Mouse (Mus musculus) kidney, postnatal 0 days (tissue): ENCODE measurements around the gene Cwc25. TPM values are rescaled to one million over a fixed set of nuclear protein-coding genes. Genes with fewer than 3 reads are reported as not detected.
A peak's percentile ranks its signal among the peaks of the same experiment; 100 is the strongest.

Experiments used
- ATAC-seq: fragments of 200-750 bp; cut with Nextera tagmentation; replicated peaks from 2 replicates; pipeline ENCODE4 v1.8.0; 2017; ENCODE audit warnings: low read depth, moderate number of reproducible peaks, moderate TSS enrichment, moderate library complexity; ENCODE audit not compliant: low FRiP score
- DNase-seq: peaks from one replicate; pipeline ENCODE4 v3.0.0-alpha.2; 2016; ENCODE audit warnings: low spot score
- H3K27ac ChIP-seq: fragments of 300-500 bp; sonication (generic); 2 replicates; pipeline ENCODE4 v1.5.1; 2014; ENCODE audit warnings: mild to moderate bottlenecking
- H3K27me3 ChIP-seq: fragments of 300-500 bp; sonication (generic); 2 replicates; pipeline ENCODE4 v1.6.1; 2014; ENCODE audit warnings: low read length, mixed read lengths; ENCODE audit not compliant: insufficient read depth
- H3K36me3 ChIP-seq: fragments of 300-500 bp; sonication (generic); 2 replicates; pipeline ENCODE4 v1.6.1; 2014; ENCODE audit warnings: low read length, mixed read lengths; ENCODE audit not compliant: insufficient read depth
- H3K4me1 ChIP-seq: fragments of 300-500 bp; sonication (generic); replicated peaks from 2 replicates; pipeline ENCODE4 v1.6.1; 2014; ENCODE audit warnings: antibody characterized with exemption, low read length, mixed read lengths; ENCODE audit not compliant: insufficient read depth
- H3K4me2 ChIP-seq: fragments of 300-500 bp; sonication (generic); 2 replicates; pipeline ENCODE4 v1.6.1; 2014; ENCODE audit warnings: mild to moderate bottlenecking, low read length, moderate library complexity, mixed read lengths
- H3K4me3 ChIP-seq: fragments of 300-500 bp; sonication (generic); replicated peaks from 2 replicates; pipeline ENCODE4 v1.5.1; 2014; ENCODE audit warnings: low read depth, low read length
- H3K9ac ChIP-seq: fragments of 300-500 bp; sonication (generic); 2 replicates; pipeline ENCODE4 v1.6.1; 2014; ENCODE audit warnings: low read depth, low read length
- H3K9me3 ChIP-seq: fragments of 300-500 bp; sonication (generic); replicated peaks from 2 replicates; pipeline ENCODE4 v1.6.1; 2016; ENCODE audit warnings: low read length, inconsistent platforms, mixed read lengths
- CTCF ChIP-seq: IDR thresholded peaks from 2 replicates; pipeline ENCODE4 v1.5.1; 2016; ENCODE audit warnings: antibody characterized with exemption, low read depth, mild to moderate bottlenecking, moderate library complexity
- WGBS: fragments of 180-500 bp; shearing (Covaris S2); extraction: QIAGEN DNeasy Blood & Tissue Kit; methylation state at CpG from one replicate; pipeline ENCODE4 v1.1.7; 2014; 5-methylcytosine and 5-hydroxymethylcytosine counted together
- polyA plus RNA-seq: library from polyadenylated mRNA; unstranded; fragments of >200 nt; fragmentation: Nextera tagmentation; extraction: Ambion mirVana; gene quantifications from 2 replicates; pipeline ENCODE4 v1.2.1, GENCODE M21; 2015

Cwc25 gene
- polyA plus RNA-seq, 1 experiment from 2014 or later, result 13.9 TPM

DNA sequence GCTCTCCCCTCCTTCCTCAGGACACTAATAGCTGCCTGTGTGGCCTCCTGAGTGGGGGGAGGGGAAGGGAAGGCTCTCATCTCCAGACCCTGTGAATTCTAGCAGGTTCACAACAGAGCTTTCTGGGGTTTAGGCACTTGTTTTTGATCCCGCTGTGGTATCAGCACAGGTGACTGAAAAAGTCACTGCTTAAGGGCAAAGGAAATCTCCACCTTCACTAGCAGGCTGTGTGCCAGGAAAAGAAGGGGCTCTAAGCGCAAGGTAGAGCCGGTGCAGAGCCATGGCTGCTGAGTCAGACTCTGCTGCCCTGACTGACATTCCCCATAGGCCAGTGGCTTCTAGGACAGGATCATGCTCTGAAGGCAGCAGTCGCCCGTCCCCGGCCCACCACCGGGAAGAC is 37.6 kb downstream of the Cwc25 start:
- no peak for TF ChIP-seq CTCF
- H3K4me3 ChIP-seq, result no peak overlapping the region
- H3K4me2 ChIP-seq, result no peak overlapping the region
- no peaks in the 10 kb centered on the region for H3K9me3 ChIP-seq
- H3K4me1 ChIP-seq, result no peaks in the 10 kb centered on the region
- DNase-seq (no peak), ATAC-seq (no peak)
- WGBS, result 81% methylated on average over 7 of the region's 7 CpGs
- H3K27me3 ChIP-seq, result no peaks in the 10 kb centered on the region
- peaks cover 42% of the 10 kb centered on the region for H3K36me3 ChIP-seq
- H3K9ac ChIP-seq, result no peak overlapping the region
- no peak overlapping the region for H3K27ac ChIP-seq

GRCm38 (mm10) chr11:97728311-97728710 is 38.0 kb downstream of the Cwc25 start:
- WGBS, result 67% methylated on average over 7 of the region's 7 CpGs
- H3K9ac ChIP-seq, result no peak overlapping the region
- DNase-seq (no peak), ATAC-seq (no peak)
- peaks cover 42% of the 10 kb centered on the region for H3K36me3 ChIP-seq
- H3K4me2 ChIP-seq, result no peak overlapping the region
- H3K4me3 ChIP-seq, result no peak overlapping the region
- no peaks in the 10 kb centered on the region for H3K27me3 ChIP-seq
- H3K9me3 ChIP-seq, result no peaks in the 10 kb centered on the region
- no peak for TF ChIP-seq CTCF
- no peak overlapping the region for H3K27ac ChIP-seq
- H3K4me1 ChIP-seq, result no peaks in the 10 kb centered on the region

- no peak overlapping the region for H3K9ac ChIP-seq
- 71% methylated on average over 7 of the region's 7 CpGs for WGBS
- no peak overlapping the region for H3K4me3 ChIP-seq
- peak; percentile 36 for DNase-seq
- H3K27ac ChIP-seq, result no peak overlapping the region
- H3K36me3 ChIP-seq, result peaks cover 44% of the 10 kb centered on the region
- no peaks in the 10 kb centered on the region for H3K4me1 ChIP-seq
- no peak for TF ChIP-seq CTCF
- no peaks in the 10 kb centered on the region for H3K27me3 ChIP-seq
- no peak overlapping the region for H3K4me2 ChIP-seq
- no peaks in the 10 kb centered on the region for H3K9me3 ChIP-seq
- no peak for ATAC-seq
These were observed 42.6 kb downstream of the Cwc25 start for GRCm38 (mm10) chr11:97723709-97724108.

GRCm38 (mm10) chr11:97721338-97721737 is 45.0 kb downstream of the Cwc25 start:
- no peaks in the 10 kb centered on the region for H3K9me3 ChIP-seq
- no peaks in the 10 kb centered on the region for H3K4me1 ChIP-seq
- no peak overlapping the region for H3K27ac ChIP-seq
- H3K36me3 ChIP-seq, result peaks cover 48% of the 10 kb centered on the region
- no peak overlapping the region for H3K9ac ChIP-seq
- 91% methylated on average over 4 of the region's 4 CpGs for WGBS
- H3K27me3 ChIP-seq, result no peaks in the 10 kb centered on the region
- no peak for TF ChIP-seq CTCF
- no peak overlapping the region for H3K4me3 ChIP-seq
- no peak for DNase-seq
- H3K4me2 ChIP-seq, result no peak overlapping the region
- no peak for ATAC-seq

DNA sequence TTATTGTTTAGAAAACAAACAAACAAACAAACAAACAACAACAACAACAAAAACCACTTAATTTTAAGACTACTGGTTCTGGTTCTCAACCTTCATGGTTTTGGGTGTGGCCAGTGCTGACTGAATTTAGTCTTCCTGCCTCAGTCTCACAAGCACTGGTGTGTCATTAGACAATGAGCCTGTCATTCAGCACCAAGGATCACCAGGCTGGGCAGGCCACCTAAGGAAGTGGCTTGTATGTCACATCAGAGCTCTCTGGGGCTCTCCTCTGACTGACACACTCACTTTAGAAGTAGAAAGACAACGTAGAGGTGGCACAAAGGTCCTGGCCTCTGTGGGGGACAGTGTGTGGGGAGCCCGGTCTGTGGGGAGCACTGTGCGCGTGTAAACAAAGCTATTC is 47.3 kb downstream of the Cwc25 start:
- no peaks in the 10 kb centered on the region for H3K9me3 ChIP-seq
- no peak overlapping the region for H3K9ac ChIP-seq
- ATAC-seq (no peak), DNase-seq (no peak)
- H3K4me1 ChIP-seq, result no peaks in the 10 kb centered on the region
- no peak overlapping the region for H3K4me2 ChIP-seq
- no peak for TF ChIP-seq CTCF
- no peak overlapping the region for H3K4me3 ChIP-seq
- H3K27ac ChIP-seq, result no peak overlapping the region
- peaks cover 39% of the 10 kb centered on the region for H3K36me3 ChIP-seq
- no peaks in the 10 kb centered on the region for H3K27me3 ChIP-seq
- WGBS, result 86% methylated on average over 4 of the region's 4 CpGs

GRCm38 (mm10) chr11:97718281-97718860 is 48.0 kb downstream of the Cwc25 start:
- 68% methylated on average over 15 of the region's 15 CpGs for WGBS
- peaks cover 45% of the 10 kb centered on the region for H3K36me3 ChIP-seq
- H3K9ac ChIP-seq, result no peak overlapping the region
- no peaks in the 10 kb centered on the region for H3K9me3 ChIP-seq
- no peak for TF ChIP-seq CTCF
- no peak for DNase-seq
- ATAC-seq, result no peak
- H3K4me2 ChIP-seq, result no peak overlapping the region
- H3K4me3 ChIP-seq, result no peak overlapping the region
- H3K27ac ChIP-seq, result no peak overlapping the region
- no peaks in the 10 kb centered on the region for H3K4me1 ChIP-seq
- no peaks in the 10 kb centered on the region for H3K27me3 ChIP-seq
